Mouse (Mus musculus) C2C12 (cell line): ENCODE data around the gene Meaf6.

Experiments used
- CTCF ChIP-seq: IDR thresholded peaks from one replicate; pipeline ENCODE4 v1.5.1; 2011; ENCODE audit not compliant: control insufficient read depth, insufficient read depth, insufficient read length
- FOSL1 ChIP-seq: IDR thresholded peaks from one replicate; pipeline ENCODE4 v1.8.0; 2011; ENCODE audit warnings: mild to moderate bottlenecking, low read length; ENCODE audit not compliant: poor library complexity, insufficient read depth, severe bottlenecking
- MAX ChIP-seq: IDR thresholded peaks from one replicate; pipeline ENCODE4 v1.6.1; 2011; ENCODE audit warnings: mild to moderate bottlenecking, control low read depth
- MYOD1 ChIP-seq: IDR thresholded peaks from one replicate; pipeline ENCODE4 v1.6.1; 2011; ENCODE audit warnings: low read depth; ENCODE audit not compliant: control insufficient read depth, insufficient read length
- MYOG ChIP-seq: IDR thresholded peaks from one replicate; pipeline ENCODE4 v1.6.1; 2011; ENCODE audit not compliant: control insufficient read depth, insufficient read length; ENCODE audit errors: extremely low read depth
- USF1 ChIP-seq: IDR thresholded peaks from one replicate; pipeline ENCODE4 v1.6.1; 2011; ENCODE audit warnings: low read depth, mild to moderate bottlenecking, control low read depth, moderate library complexity

DNA sequence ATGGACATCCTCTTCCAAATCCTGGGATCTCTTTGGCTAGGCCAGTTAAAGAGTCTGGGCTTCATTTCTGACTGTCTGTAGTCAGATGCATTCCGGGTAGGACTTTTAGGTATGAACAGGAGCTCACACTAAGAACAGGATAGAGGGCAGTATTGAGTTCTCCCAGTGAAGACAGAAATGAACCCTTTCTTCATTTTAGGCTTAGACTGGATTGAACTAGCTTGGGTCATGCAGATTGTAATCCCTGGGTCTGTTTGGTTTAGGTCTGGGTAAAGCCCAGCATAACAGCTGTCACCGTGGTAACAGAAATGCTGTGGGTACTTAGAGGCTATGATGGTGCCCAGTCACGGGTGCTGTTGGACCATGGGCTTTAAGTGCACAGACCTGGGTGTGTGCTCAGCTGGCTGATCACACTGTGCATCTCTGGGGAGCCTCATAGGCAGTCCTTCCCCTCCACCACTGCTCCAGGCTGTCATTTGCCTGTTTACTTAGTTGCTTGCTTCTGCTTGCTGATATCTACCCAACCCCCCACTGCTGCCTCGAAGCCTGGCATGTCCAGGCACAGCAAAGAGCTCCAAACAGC, 68.8 kb downstream of the Meaf6 start:
- TF ChIP-seq CTCF (no peak), USF1 (no peak), MAX (no peak), MYOD1 (no peak), FOSL1 (no peak), MYOG (no peak)
